Mouse (Mus musculus): ENCODE measurements at regions not wholly inside any gene's neighbourhood (a gene's known extent, or its start where the extent isn't known, plus 50 kb on each side); places are given as distances from the start of the nearest gene placed in this dataset.

DNA sequence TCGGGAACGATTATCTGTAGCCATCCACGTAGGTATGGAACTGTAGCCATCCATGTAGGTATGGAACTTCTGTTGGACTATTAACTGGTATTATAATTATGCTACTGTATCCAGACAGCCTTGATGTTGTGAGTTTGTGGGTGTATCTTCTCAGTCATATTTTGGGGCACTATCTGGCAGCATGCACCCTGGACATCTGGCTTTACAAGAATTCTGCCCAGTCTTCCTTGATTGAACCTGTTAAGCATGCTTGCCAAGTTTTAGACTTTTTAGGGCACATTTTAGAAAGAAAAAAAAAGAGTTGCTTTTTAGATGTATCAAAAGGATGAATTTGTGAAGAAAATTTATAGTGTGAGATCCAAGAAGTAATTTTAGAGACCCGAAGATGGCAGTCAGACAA is 143.7 kb upstream of the Arhgef26 start:
- TF ChIP-seq ZC3H11A (IDR thresholded peaks at IDR 0.05; ENCODE audit: low read depth, low read length) (no peak), KAT2A (conservative IDR thresholded peaks at IDR 0.05; ENCODE audit: low read depth, low read length) (no peak), SIN3A (IDR thresholded peaks at IDR 0.05; ENCODE audit: low read length) (no peak), POLR2A (IDR thresholded peaks at IDR 0.05; ENCODE audit: control insufficient read depth in 1 of 2, insufficient read depth in 1 of 2, low read depth in 1 of 2, low read length in 2 of 2, poor library complexity in 1 of 2) (no peak), CTCF (IDR thresholded peaks at IDR 0.05 in 2 of 3, conservative IDR thresholded peaks at IDR 0.05 in 1 of 3; ENCODE audit: control insufficient read depth in 1 of 3, insufficient read depth in 1 of 3, low read depth in 2 of 3, low read length in 3 of 3, poor library complexity in 1 of 3, severe bottlenecking in 1 of 3) (no peak), SMC3 (IDR thresholded peaks at IDR 0.05; ENCODE audit: low read depth, low read length) (no peak), MEF2A (IDR thresholded peaks at IDR 0.05; ENCODE audit: extremely low read depth, insufficient replicate concordance, low read depth, low read length, poor library complexity, severe bottlenecking) (no peak)

All from MEL (cell line).